ENCODE assay signal across 32 mouse cellular contexts in the genomic region with DNA sequence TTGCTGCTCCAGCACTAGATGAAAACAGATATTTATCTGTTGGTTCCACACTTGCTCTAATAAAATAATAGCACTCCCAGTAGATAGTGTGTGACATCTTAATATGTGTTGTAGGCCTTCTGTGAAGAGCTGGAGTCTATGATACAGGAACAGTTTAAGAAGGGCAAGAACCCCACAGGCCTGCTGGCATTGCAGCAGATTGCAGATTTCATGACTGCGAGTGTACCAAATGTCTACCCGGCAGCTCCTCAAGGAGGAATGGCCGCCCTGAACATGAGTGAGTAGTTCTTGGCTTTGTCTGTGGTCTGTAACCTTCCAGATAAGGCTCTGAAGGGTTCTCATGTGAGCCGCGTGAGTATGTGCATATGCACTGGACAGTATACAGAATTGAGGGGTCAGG.
"Had no signal": no experiment of that assay in that cellular context is flagged by ENCODE, and none has a peak within 500 bp of the region (broad histone marks: within the 10 kb centered on the region; RNA-seq: fewer than 3 reads in every experiment).

No protein-coding gene starts in this region.

- H3K9ac ChIP-seq: limb, embryonic 12.5 days; limb, embryonic 13.5 days; limb, embryonic 15.5 days; liver, embryonic 12.5 days; liver, embryonic 13.5 days; liver, embryonic 14.5 days; liver, embryonic 15.5 days; liver, postnatal 0 days; lung, embryonic 14.5 days; lung, embryonic 15.5 days; midbrain, embryonic 12.5 days; midbrain, embryonic 13.5 days; midbrain, embryonic 15.5 days; neural tube, embryonic 12.5 days had no signal

- DNase-seq: left cerebral cortex, postnatal 4 days; liver; liver, embryonic 13.5 days; liver, postnatal 0 days; lung, adult 18-20 months; lung, adult 2 months; lung, embryonic 14.5 days; lung, postnatal 10 days; lung, postnatal 14 days; lung, postnatal 36 days; lung, postnatal 4 days; midbrain, embryonic 14.5 days had no signal

- ATAC-seq: liver, embryonic 12.5 days; liver, postnatal 0 days; lung, postnatal 0 days; midbrain, embryonic 13.5 days; midbrain, embryonic 15.5 days; midbrain, embryonic 16.5 days had no signal

- H3K27me3 ChIP-seq: limb, embryonic 12.5 days; limb, embryonic 13.5 days; limb, embryonic 15.5 days; liver, embryonic 12.5 days; liver, embryonic 13.5 days; liver, embryonic 15.5 days; lung, embryonic 15.5 days; megakaryocyte, embryonic 14.5 days; midbrain, embryonic 12.5 days; midbrain, embryonic 13.5 days; midbrain, embryonic 15.5 days; neural tube, embryonic 12.5 days had no signal

- H3K4me2 ChIP-seq: limb, embryonic 12.5 days; limb, embryonic 13.5 days; limb, embryonic 15.5 days; liver, embryonic 11.5 days; liver, embryonic 12.5 days; liver, embryonic 13.5 days; liver, embryonic 15.5 days; lung, embryonic 14.5 days; lung, embryonic 15.5 days; midbrain, embryonic 11.5 days; midbrain, embryonic 12.5 days; midbrain, embryonic 13.5 days; midbrain, embryonic 15.5 days; neural tube, embryonic 12.5 days had no signal

- H3K4me3 ChIP-seq: limb, embryonic 10.5 days; limb, embryonic 12.5 days; limb, embryonic 13.5 days; limb, embryonic 15.5 days; liver, embryonic 12.5 days; liver, embryonic 13.5 days; liver, embryonic 15.5 days; lung, embryonic 15.5 days; megakaryocyte, embryonic 14.5 days; midbrain, embryonic 10.5 days; midbrain, embryonic 12.5 days; midbrain, embryonic 13.5 days; midbrain, embryonic 15.5 days; myocyte; neural tube, embryonic 12.5 days had no signal

- H3K9me3 ChIP-seq: limb, embryonic 10.5 days; limb, embryonic 12.5 days; limb, embryonic 13.5 days; limb, embryonic 15.5 days; liver, embryonic 12.5 days; liver, embryonic 13.5 days; liver, embryonic 15.5 days; lung, embryonic 15.5 days; megakaryocyte, embryonic 14.5 days; midbrain, embryonic 10.5 days; midbrain, embryonic 12.5 days; midbrain, embryonic 13.5 days; midbrain, embryonic 15.5 days; neural tube, embryonic 12.5 days had no signal

- H3K27ac ChIP-seq: limb, embryonic 10.5 days; limb, embryonic 12.5 days; limb, embryonic 13.5 days; limb, embryonic 15.5 days; liver, embryonic 12.5 days; liver, embryonic 13.5 days; liver, embryonic 14.5 days; liver, embryonic 15.5 days; lung, embryonic 15.5 days; macrophage; midbrain, embryonic 10.5 days; midbrain, embryonic 12.5 days; midbrain, embryonic 13.5 days; midbrain, embryonic 15.5 days; neural tube, embryonic 12.5 days had no signal

- H3K4me1 ChIP-seq: limb, embryonic 10.5 days; limb, embryonic 12.5 days; limb, embryonic 13.5 days; limb, embryonic 15.5 days; liver, embryonic 12.5 days; liver, embryonic 13.5 days; liver, embryonic 15.5 days; lung, embryonic 15.5 days; midbrain, embryonic 10.5 days; midbrain, embryonic 12.5 days; midbrain, embryonic 13.5 days; midbrain, embryonic 15.5 days; neural tube, embryonic 12.5 days had no signal
